Mouse (Mus musculus) heart, adult 2 months (tissue): ENCODE measurements around the gene Ccdc151.

Experiments
- CTCF ChIP-seq: fragments of 200-600 bp; IDR thresholded peaks from 2 replicates; pipeline ENCODE4 v1.8.1; 2022; ENCODE audit warnings: antibody characterized with exemption, mild to moderate bottlenecking, moderate library complexity
- EP300 ChIP-seq: fragments of 200-500 bp; IDR thresholded peaks from 2 replicates; pipeline ENCODE4 v1.6.1; 2011; ENCODE audit warnings: low read depth, low read length, control low read depth; ENCODE audit not compliant: insufficient read depth
- POLR2A ChIP-seq: fragments of 200-500 bp; IDR thresholded peaks from 2 replicates; pipeline ENCODE4 v1.6.1; 2011; ENCODE audit warnings: mild to moderate bottlenecking, low read depth, low read length, control low read depth; ENCODE audit not compliant: insufficient read depth

DNA sequence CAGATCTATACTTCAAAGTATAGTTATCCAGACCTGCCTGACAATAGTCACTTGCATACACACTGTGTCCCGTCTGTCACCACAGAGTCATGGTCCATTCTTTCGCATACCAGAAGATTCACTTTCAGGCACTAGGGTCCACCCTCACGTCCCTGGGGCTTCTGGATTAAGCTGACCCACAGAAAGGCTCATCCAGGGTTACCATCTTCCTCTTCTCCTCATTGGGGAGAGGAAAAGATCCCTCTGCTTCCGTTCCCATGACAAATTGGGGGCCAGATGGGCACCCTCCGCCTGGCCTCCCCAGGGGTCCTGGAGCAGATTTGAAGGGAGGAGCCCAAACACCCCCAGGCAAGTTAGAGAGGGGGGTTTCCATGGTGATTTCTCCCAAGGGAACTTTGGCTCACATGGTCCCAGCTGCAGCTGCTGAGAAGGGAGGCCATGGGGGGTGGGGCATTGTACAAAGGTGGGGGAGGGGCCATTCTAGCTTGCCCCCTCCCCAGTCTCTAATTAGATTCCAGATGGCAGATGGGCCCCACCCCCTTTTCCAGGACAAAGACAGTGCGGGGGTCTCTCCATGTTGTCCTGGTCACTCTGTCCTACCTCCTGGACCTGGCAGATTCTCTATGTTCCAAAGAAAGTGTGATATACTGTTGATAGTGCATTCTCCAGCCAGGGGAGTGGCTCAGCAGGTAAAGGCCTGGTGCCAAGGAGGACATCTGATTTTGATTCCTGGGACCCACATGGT lies 33.0 kb upstream of the Ccdc151 start:
- TF ChIP-seq CTCF (no peak), POLR2A (no peak), EP300 (no peak)
